Mouse (Mus musculus): ENCODE data around the gene Pphln1. TPM values are rescaled to one million over a fixed set of nuclear protein-coding genes. Genes with fewer than 3 reads are reported as not detected.

Gene Pphln1
- polyA plus RNA-seq, 1 experiment, result 21.5 TPM

GRCm38 (mm10) chr15:93510690-93511336 lies 112.7 kb downstream of the Pphln1 start:
- 65% methylated on average over 12 of the region's 12 CpGs for WGBS
- TF ChIP-seq CTCF (IDR thresholded peaks at IDR 0.05; ENCODE audit: insufficient read depth, low read length) (no peak), POLR2A (IDR thresholded peaks at IDR 0.05; ENCODE audit: borderline replicate concordance, extremely low read depth, low read depth, low read length) (no peak)
- Histone ChIP-seq H3K4me1 (ENCODE audit: control insufficient read depth, insufficient read depth, low read length) (peaks cover 19% of the 10 kb centered on the region), H3K4me3 (replicated peaks; ENCODE audit: extremely low read depth, low read depth, low read length) (no peak overlapping the region)
- no peak for DNase-seq

- WGBS, result 45% methylated on average over 9 of the region's 9 CpGs
Measured at GRCm38 (mm10) chr15:93512437-93512836, 114.3 kb downstream of the Pphln1 start.

GRCm38 (mm10) chr15:93513939-93514341 lies 115.8 kb downstream of the Pphln1 start:
- H3K4me1 ChIP-seq (ENCODE audit: control insufficient read depth, insufficient read depth, low read length), result peaks cover 19% of the 10 kb centered on the region
- DNase-seq, result no peak
- TF ChIP-seq POLR2A (IDR thresholded peaks at IDR 0.05; ENCODE audit: borderline replicate concordance, extremely low read depth, low read depth, low read length), result no peak
- TF ChIP-seq CTCF (IDR thresholded peaks at IDR 0.05; ENCODE audit: insufficient read depth, low read length), result no peak
- peak overlapping the region; percentile 28 for H3K4me3 ChIP-seq (replicated peaks; ENCODE audit: extremely low read depth, low read depth, low read length)
- WGBS, result 13% methylated on average over 10 of the region's 10 CpGs

More at GRCm38 (mm10) chr15:93512437-93512836, 114.3 kb downstream of the Pphln1 start:
- Histone ChIP-seq H3K4me3 (replicated peaks; ENCODE audit: extremely low read depth, low read depth, low read length) (no peak overlapping the region), H3K4me1 (ENCODE audit: control insufficient read depth, insufficient read depth, low read length) (peaks cover 19% of the 10 kb centered on the region)
- TF ChIP-seq CTCF (IDR thresholded peaks at IDR 0.05; ENCODE audit: insufficient read depth, low read length), result no peak
- TF ChIP-seq POLR2A (IDR thresholded peaks at IDR 0.05; ENCODE audit: borderline replicate concordance, extremely low read depth, low read depth, low read length), result no peak
- DNase-seq, result no peak

GRCm38 (mm10) chr15:93515316-93515715 lies 117.2 kb downstream of the Pphln1 start:
- peaks cover 23% of the 10 kb centered on the region for H3K4me1 ChIP-seq (ENCODE audit: control insufficient read depth, insufficient read depth, low read length)
- TF ChIP-seq CTCF (IDR thresholded peaks at IDR 0.05; ENCODE audit: insufficient read depth, low read length) (no peak), POLR2A (IDR thresholded peaks at IDR 0.05; ENCODE audit: borderline replicate concordance, extremely low read depth, low read depth, low read length) (no peak)
- H3K4me3 ChIP-seq (replicated peaks; ENCODE audit: extremely low read depth, low read depth, low read length), result no peak overlapping the region
- WGBS, result 45% methylated on average over 9 of the region's 9 CpGs
- DNase-seq, result no peak

GRCm38 (mm10) chr15:93517022-93517565 lies 118.9 kb downstream of the Pphln1 start:
- Histone ChIP-seq H3K4me3 (replicated peaks; ENCODE audit: extremely low read depth, low read depth, low read length) (peak overlapping the region; percentile 69), H3K4me1 (ENCODE audit: control insufficient read depth, insufficient read depth, low read length) (peaks cover 26% of the 10 kb centered on the region)
- 39% methylated on average over 11 of the region's 11 CpGs for WGBS
- TF ChIP-seq CTCF (IDR thresholded peaks at IDR 0.05; ENCODE audit: insufficient read depth, low read length) (no peak), POLR2A (IDR thresholded peaks at IDR 0.05; ENCODE audit: borderline replicate concordance, extremely low read depth, low read depth, low read length) (peak; percentile 49; the same call in 1 of the 2 replicates)
- DNase-seq, result no peak

GRCm38 (mm10) chr15:93518143-93518902 lies 120.2 kb downstream of the Pphln1 start:
- peak; percentile 65 for DNase-seq
- TF ChIP-seq POLR2A (IDR thresholded peaks at IDR 0.05; ENCODE audit: borderline replicate concordance, extremely low read depth, low read depth, low read length) (no peak; the same call in 1 of the 2 replicates), CTCF (IDR thresholded peaks at IDR 0.05; ENCODE audit: insufficient read depth, low read length) (no peak)
- WGBS, result 1% methylated on average over 23 of the region's 23 CpGs
- Histone ChIP-seq H3K4me1 (ENCODE audit: control insufficient read depth, insufficient read depth, low read length) (peaks cover 18% of the 10 kb centered on the region), H3K4me3 (replicated peaks; ENCODE audit: extremely low read depth, low read depth, low read length) (peak overlapping the region; percentile 87)

GRCm38 (mm10) chr15:93518941-93519835 lies 121.0 kb downstream of the Pphln1 start:
- peak; percentile 28; the same call in 1 of the 2 replicates for TF ChIP-seq CTCF (IDR thresholded peaks at IDR 0.05; ENCODE audit: insufficient read depth, low read length)
- peak; percentile 31; the same call in 1 of the 2 replicates for TF ChIP-seq POLR2A (IDR thresholded peaks at IDR 0.05; ENCODE audit: borderline replicate concordance, extremely low read depth, low read depth, low read length)

GRCm38 (mm10) chr15:93519836-93520826 lies 122.0 kb downstream of the Pphln1 start:
- 10% methylated on average over 17 of the region's 17 CpGs for WGBS
- TF ChIP-seq POLR2A (IDR thresholded peaks at IDR 0.05; ENCODE audit: borderline replicate concordance, extremely low read depth, low read depth, low read length) (no peak), CTCF (IDR thresholded peaks at IDR 0.05; ENCODE audit: insufficient read depth, low read length) (no peak)
- H3K4me3 ChIP-seq (replicated peaks; ENCODE audit: extremely low read depth, low read depth, low read length), result peak overlapping the region; percentile 87
- peaks cover 13% of the 10 kb centered on the region for H3K4me1 ChIP-seq (ENCODE audit: control insufficient read depth, insufficient read depth, low read length)
- no peak for DNase-seq

More at GRCm38 (mm10) chr15:93518941-93519835, 121.0 kb downstream of the Pphln1 start:
- H3K4me1 ChIP-seq (ENCODE audit: control insufficient read depth, insufficient read depth, low read length), result peaks cover 13% of the 10 kb centered on the region
- DNase-seq, result peak; percentile 87
- peak overlapping the region; percentile 87 for H3K4me3 ChIP-seq (replicated peaks; ENCODE audit: extremely low read depth, low read depth, low read length)
- WGBS, result under 1% methylated on average over 84 of the region's 85 CpGs
